Mouse (Mus musculus): ENCODE measurements around the gene Gpr132. TPM values are rescaled to one million over a fixed set of nuclear protein-coding genes. Genes with fewer than 3 reads are reported as not detected.

Gene Gpr132
- 2.7 TPM for polyA plus RNA-seq (2014; fragmentation: Illumina TruSeq; extraction: RNeasy Lipid Tissue Mini Kit (QIAGEN cat#74804); ENCODE audit: low read depth, low replicate concordance)

DNA sequence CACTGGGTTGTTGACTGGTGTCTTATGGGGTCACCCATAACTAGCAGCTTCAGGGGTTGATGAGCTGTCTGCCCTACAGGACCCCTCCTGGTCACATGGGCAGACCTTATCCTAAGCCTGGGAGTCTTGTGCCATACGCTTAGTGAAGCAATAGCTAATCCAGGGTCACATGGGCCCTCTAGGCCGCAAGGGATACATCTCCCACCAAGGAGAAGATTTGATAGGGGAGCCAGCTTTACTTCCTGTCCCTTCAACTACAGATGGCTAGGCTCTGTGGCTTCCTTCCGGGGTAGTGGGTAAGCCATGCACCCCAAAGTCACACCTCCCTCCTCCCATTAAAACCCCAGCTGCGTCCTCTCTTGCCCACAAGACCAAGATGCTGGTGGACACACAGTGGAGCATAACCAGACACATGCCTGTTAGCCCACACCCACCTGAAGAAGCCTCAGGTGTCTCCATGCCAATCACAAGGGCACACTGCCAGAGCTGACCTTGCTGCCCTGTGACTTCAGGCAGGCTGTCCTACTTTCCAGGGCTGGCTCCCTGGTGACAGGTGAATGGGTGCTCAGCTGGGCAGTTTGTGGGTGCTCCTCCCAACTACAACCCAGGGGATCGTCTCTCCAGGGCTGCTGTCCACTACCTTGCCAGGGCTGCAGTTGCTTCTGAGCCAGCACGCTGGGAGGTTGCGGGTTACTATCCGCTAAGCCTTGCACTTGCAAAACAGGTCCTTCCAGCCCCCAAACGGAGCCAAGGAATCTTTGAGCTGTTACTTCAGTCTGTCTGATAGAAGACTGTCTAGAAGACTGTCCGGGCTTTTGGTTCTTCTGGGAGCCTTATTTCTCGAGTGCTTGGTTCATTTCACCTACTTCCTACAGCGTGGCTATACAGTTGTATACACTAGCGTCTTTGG, at the start of gene Gpr132:
TSS of gene Gpr132 (minus strand) at position 51 of the 910 bp plus-strand sequence.

DNA sequence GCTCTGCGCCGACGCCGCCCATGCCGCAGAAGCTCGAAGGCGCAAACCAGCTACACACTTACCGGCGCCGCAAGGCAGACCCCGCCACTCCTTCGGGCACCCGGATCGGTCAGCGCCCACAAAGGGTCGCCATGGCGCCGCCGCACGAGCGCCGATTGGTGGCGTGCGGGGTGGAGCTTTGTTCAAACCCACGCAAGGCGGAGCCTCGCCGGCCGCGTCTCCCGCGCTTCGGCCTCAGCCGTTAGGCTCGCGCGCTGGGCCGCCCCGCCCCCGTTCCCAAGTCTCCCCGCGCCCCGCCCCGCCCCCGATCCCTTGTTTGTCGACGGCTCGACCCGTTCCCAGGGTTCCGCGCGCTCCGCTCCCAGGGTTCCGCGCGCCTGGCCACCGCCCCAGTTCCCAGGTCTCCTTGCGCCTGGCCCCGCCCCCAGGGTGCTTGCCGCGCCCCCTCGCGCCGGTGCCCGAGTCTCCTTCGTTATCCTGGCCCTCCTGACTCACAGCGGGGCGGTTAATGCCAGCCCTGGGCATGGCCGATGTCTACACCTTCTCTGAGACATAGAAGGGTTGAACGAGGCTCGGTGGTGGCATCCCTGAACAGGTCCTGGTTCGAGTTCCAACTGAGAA, 38.7 kb downstream of the Gpr132 start, which contains the start of gene Cdca4:
TSS of gene Cdca4 (minus strand) at position 180 of the 621 bp plus-strand sequence.

DNA sequence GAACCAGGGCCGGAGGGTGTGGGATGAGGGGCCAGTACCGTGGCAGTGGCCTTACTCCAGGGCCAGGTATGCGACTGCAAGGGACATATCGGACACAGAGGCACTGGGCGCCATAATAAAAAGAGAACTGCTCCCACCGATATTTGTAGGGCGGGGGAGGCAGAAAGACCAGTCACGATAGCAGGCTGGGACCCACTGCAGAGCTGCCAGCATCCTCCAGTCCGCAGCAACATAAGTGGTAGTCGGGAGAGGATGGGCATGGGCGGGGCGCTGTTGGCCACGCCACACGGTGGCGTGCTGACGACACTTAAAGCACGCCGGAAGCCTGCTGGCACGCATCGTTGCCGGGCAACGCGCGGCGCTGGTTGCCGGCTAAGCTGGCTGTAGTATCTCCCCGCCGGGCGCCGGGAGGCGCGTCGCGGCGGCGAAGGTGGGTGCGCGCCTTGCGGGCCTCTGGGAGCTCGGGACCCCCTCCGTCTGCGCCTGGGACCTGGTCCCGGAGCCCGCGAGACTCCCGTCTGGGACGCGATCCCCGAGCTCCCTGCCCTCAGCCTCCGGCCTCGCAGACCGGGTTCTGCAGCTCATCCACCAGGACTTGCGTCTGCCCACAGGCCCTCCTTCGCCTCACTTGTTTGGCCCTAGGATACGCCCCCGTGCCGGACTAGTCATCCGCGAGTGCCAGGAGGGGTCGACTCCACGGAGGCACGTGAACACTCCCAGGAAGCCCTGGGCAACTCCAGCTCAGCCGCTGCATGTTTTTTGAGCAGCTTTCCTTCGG, 59.3 kb downstream of the Gpr132 start, which contains the start of gene Clba1:
TSS of gene Clba1 (plus strand) at position 351 of the 778 bp plus-strand sequence.

DNA sequence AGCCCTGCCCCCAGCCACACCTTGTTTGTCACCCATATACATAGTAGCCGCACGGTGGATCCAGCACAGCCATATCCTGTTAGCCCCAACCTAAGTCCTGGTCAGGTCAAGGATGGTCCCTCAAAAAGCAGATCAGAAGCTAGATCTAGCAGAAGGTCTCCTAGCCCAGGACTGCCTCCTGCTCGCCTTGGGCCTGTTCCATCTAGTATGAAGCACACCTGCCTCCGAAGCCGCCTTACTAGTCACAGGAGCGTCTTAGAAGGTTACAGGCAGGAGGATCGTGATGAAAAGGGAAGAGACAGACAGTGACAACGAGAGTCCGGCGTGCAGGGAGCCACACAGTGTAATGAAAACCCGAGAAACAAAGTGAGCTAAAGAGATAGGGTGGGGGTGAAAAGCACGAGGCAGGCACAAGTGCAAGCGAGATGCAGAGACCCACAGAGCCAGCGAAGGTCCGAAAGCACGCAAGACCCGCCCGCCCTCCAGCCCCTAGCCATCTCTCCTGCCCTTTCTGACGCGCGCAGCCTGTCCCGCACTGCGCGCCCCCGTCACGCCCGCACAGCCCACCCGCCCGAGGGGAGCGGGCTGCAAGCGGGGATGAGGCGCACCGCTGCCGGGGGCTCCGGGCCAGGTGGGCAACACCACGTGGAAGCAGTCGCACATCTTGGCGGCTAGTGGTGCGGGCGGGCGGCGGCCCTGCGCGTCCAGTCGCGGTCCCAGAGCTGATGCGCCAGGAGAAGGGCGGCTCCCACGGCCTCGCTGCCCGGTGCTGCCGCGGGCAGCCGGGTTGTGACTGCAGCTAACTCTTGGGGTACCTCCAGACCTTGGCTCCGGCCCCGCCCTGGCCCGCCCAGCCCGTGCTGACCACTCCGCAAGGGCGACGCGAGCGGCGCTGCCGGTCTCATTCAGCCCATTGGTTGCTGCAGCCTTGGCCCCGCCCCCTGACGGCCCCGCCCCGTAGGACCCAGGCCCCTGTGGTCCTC, 65.9 kb downstream of the Gpr132 start, which contains the start of gene Ahnak2:
TSS of gene Ahnak2 (minus strand) at position 794 of the 983 bp plus-strand sequence.

Other genes with a start within 250 kb of the Gpr132 start
- gene Adssl1, start 248.2 kb downstream of the Gpr132 start, polyA plus RNA-seq (2014; fragmentation: Illumina TruSeq; extraction: RNeasy Lipid Tissue Mini Kit (QIAGEN cat#74804); ENCODE audit: low read depth, low replicate concordance): 7.7 TPM
- 23.4 TPM for gene Siva1, start 223.5 kb downstream of the Gpr132 start, polyA plus RNA-seq (2014; fragmentation: Illumina TruSeq; extraction: RNeasy Lipid Tissue Mini Kit (QIAGEN cat#74804); ENCODE audit: low read depth, low replicate concordance)
- 87.7 TPM for gene Akt1, start 193.3 kb downstream of the Gpr132 start, polyA plus RNA-seq (2014; fragmentation: Illumina TruSeq; extraction: RNeasy Lipid Tissue Mini Kit (QIAGEN cat#74804); ENCODE audit: low read depth, low replicate concordance)
- gene Zbtb42, start 189.4 kb downstream of the Gpr132 start, polyA plus RNA-seq (2014; fragmentation: Illumina TruSeq; extraction: RNeasy Lipid Tissue Mini Kit (QIAGEN cat#74804); ENCODE audit: low read depth, low replicate concordance): 5.8 TPM
- 34.5 TPM for gene Cep170b, start 147.8 kb downstream of the Gpr132 start, polyA plus RNA-seq (2014; fragmentation: Illumina TruSeq; extraction: RNeasy Lipid Tissue Mini Kit (QIAGEN cat#74804); ENCODE audit: low read depth, low replicate concordance)
- 35.6 TPM for gene Pld4, start 107.6 kb downstream of the Gpr132 start, polyA plus RNA-seq (2014; fragmentation: Illumina TruSeq; extraction: RNeasy Lipid Tissue Mini Kit (QIAGEN cat#74804); ENCODE audit: low read depth, low replicate concordance)
- 6.4 TPM for gene Ahnak2, start 65.6 kb downstream of the Gpr132 start, polyA plus RNA-seq (2014; fragmentation: Illumina TruSeq; extraction: RNeasy Lipid Tissue Mini Kit (QIAGEN cat#74804); ENCODE audit: low read depth, low replicate concordance)
- gene Clba1, start 59.3 kb downstream of the Gpr132 start, polyA plus RNA-seq (2014; fragmentation: Illumina TruSeq; extraction: RNeasy Lipid Tissue Mini Kit (QIAGEN cat#74804); ENCODE audit: low read depth, low replicate concordance): 8.9 TPM
- 10.8 TPM for gene Cdca4, start 38.8 kb downstream of the Gpr132 start, polyA plus RNA-seq (2014; fragmentation: Illumina TruSeq; extraction: RNeasy Lipid Tissue Mini Kit (QIAGEN cat#74804); ENCODE audit: low read depth, low replicate concordance)
- gene Jag2, start 61.5 kb upstream of the Gpr132 start, polyA plus RNA-seq (2014; fragmentation: Illumina TruSeq; extraction: RNeasy Lipid Tissue Mini Kit (QIAGEN cat#74804); ENCODE audit: low read depth, low replicate concordance): 19.9 TPM
- 29.2 TPM for gene Nudt14, start 73.9 kb upstream of the Gpr132 start, polyA plus RNA-seq (2014; fragmentation: Illumina TruSeq; extraction: RNeasy Lipid Tissue Mini Kit (QIAGEN cat#74804); ENCODE audit: low read depth, low replicate concordance)
- 15.8 TPM for gene Btbd6, start 108.3 kb upstream of the Gpr132 start, polyA plus RNA-seq (2014; fragmentation: Illumina TruSeq; extraction: RNeasy Lipid Tissue Mini Kit (QIAGEN cat#74804); ENCODE audit: low read depth, low replicate concordance)
- gene Brf1, start 132.5 kb upstream of the Gpr132 start, polyA plus RNA-seq (2014; fragmentation: Illumina TruSeq; extraction: RNeasy Lipid Tissue Mini Kit (QIAGEN cat#74804); ENCODE audit: low read depth, low replicate concordance): 61.8 TPM
- 30.2 TPM for gene Pacs2, start 146.3 kb upstream of the Gpr132 start, polyA plus RNA-seq (2014; fragmentation: Illumina TruSeq; extraction: RNeasy Lipid Tissue Mini Kit (QIAGEN cat#74804); ENCODE audit: low read depth, low replicate concordance)
- 6.4 TPM for gene Tex22, start 206.3 kb upstream of the Gpr132 start, polyA plus RNA-seq (2014; fragmentation: Illumina TruSeq; extraction: RNeasy Lipid Tissue Mini Kit (QIAGEN cat#74804); ENCODE audit: low read depth, low replicate concordance)
- 38.8 TPM for gene Mta1, start 230.1 kb upstream of the Gpr132 start, polyA plus RNA-seq (2014; fragmentation: Illumina TruSeq; extraction: RNeasy Lipid Tissue Mini Kit (QIAGEN cat#74804); ENCODE audit: low read depth, low replicate concordance)

Measured in adipose tissue, adult 10 weeks (tissue).